Mouse (Mus musculus): ENCODE measurements around the gene Rasa2.
"Not testable (repeated sequence)": the region's sequence is repeated elsewhere in the genome, so short reads cannot be mapped to it uniquely, and the experiment has no call there.

Gene Rasa2

GRCm38 (mm10) chr9:96631389-96632072 lies at the start of gene Rasa2:
TSS of gene Rasa2 (minus strand) at chr9:96631617.
- peak; percentile 89 to 95 for DNase-seq

GRCm38 (mm10) chr9:96678611-96679010 lies 47.2 kb upstream of the Rasa2 start:
- DNase-seq: no peak

GRCm38 (mm10) chr9:96677711-96678110 lies 46.3 kb upstream of the Rasa2 start:
- DNase-seq: not testable (repeated sequence)

- no peak for DNase-seq
These were observed 45.3 kb upstream of the Rasa2 start for GRCm38 (mm10) chr9:96676671-96677070.

- DNase-seq: no peak
These were observed 44.6 kb upstream of the Rasa2 start for GRCm38 (mm10) chr9:96675763-96676640.

- peak; percentile 30 to 49 for DNase-seq
These were observed 43.8 kb upstream of the Rasa2 start for GRCm38 (mm10) chr9:96675071-96675762.

- no peak for DNase-seq
These were observed 42.9 kb upstream of the Rasa2 start for GRCm38 (mm10) chr9:96674301-96674700.

- DNase-seq: no peak
These were observed 41.0 kb upstream of the Rasa2 start for GRCm38 (mm10) chr9:96672466-96672865.

- DNase-seq: no peak
These were observed 39.8 kb upstream of the Rasa2 start for GRCm38 (mm10) chr9:96671249-96671648.

GRCm38 (mm10) chr9:96669877-96670276 lies 38.5 kb upstream of the Rasa2 start:
- DNase-seq: peak; percentile 85 to 92

- DNase-seq: peak; percentile 29 to 64
These were observed 37.2 kb upstream of the Rasa2 start for GRCm38 (mm10) chr9:96668628-96669027.

GRCm38 (mm10) chr9:96660510-96661244 lies 29.3 kb upstream of the Rasa2 start:
- no peak for DNase-seq

- no peak for DNase-seq
These were observed 28.4 kb upstream of the Rasa2 start for GRCm38 (mm10) chr9:96659801-96660200.

- DNase-seq: no peak
These were observed 22.1 kb upstream of the Rasa2 start for GRCm38 (mm10) chr9:96653538-96653937.

- DNase-seq: no peak
These were observed 21.3 kb upstream of the Rasa2 start for GRCm38 (mm10) chr9:96652763-96653162.

GRCm38 (mm10) chr9:96650807-96651206 lies 19.4 kb upstream of the Rasa2 start:
- no peak for DNase-seq

- DNase-seq: no peak
These were observed 18.5 kb upstream of the Rasa2 start for GRCm38 (mm10) chr9:96649924-96650323.

GRCm38 (mm10) chr9:96649362-96649761 lies 17.9 kb upstream of the Rasa2 start:
- DNase-seq: no peak

- DNase-seq: no peak
These were observed 15.4 kb upstream of the Rasa2 start for GRCm38 (mm10) chr9:96646668-96647295.

- no peak for DNase-seq
These were observed 13.4 kb upstream of the Rasa2 start for GRCm38 (mm10) chr9:96644840-96645239.

- DNase-seq: not testable (repeated sequence)
These were observed 12.6 kb upstream of the Rasa2 start for GRCm38 (mm10) chr9:96644002-96644401.

- DNase-seq: no peak
These were observed 8.0 kb upstream of the Rasa2 start for GRCm38 (mm10) chr9:96639451-96639850.
